Mouse (Mus musculus): ENCODE results near the gene Sdf4. TPM values are rescaled to one million over a fixed set of nuclear protein-coding genes. Genes with fewer than 3 reads are reported as not detected.

Sdf4 gene
- polyA plus RNA-seq, 1 experiment from 2014 or later: 165 TPM

DNA sequence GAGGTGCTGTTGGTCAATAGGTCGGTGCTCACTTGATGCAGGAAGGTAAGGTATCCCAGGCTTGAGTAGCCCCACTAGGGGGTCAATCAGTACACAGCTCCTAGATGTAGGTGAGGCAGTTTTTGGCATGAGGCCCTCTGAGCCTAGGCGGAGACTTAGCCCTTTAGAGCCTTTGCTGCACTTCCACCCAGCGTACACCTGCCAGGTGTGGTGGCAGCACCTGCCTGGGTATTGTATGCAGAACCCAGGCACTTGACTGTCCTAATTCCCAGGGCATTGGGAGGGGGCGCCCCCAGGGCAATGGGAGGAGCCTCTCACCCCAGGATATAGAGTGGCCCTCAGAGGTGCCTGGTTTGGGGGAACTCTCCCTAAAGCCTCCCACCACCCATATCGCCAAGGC lies 62.5 kb downstream of the Sdf4 start:
- no peak overlapping the region for H3K9ac ChIP-seq
- peaks cover 7% of the 10 kb centered on the region; the same call in 1 of the 2 replicates for H3K4me1 ChIP-seq
- H3K27me3 ChIP-seq: no peaks in the 10 kb centered on the region
- peak overlapping the region; percentile 10; the same call in 1 of the 2 replicates for H3K4me3 ChIP-seq (replicated peaks)
- no peak overlapping the region for H3K27ac ChIP-seq (replicated peaks)
- peak overlapping the region; percentile 6; the same call in 1 of the 2 replicates for H3K4me2 ChIP-seq (replicated peaks)
- no peaks in the 10 kb centered on the region; the same call in 1 of the 2 replicates for H3K36me3 ChIP-seq
- 79% methylated on average over 5 of the region's 5 CpGs for WGBS
- H3K9me3 ChIP-seq (replicated peaks): no peaks in the 10 kb centered on the region
- ATAC-seq (ENCODE audit: insufficient number of reproducible peaks, low FRiP score, low TSS enrichment, low read depth): no peak

DNA sequence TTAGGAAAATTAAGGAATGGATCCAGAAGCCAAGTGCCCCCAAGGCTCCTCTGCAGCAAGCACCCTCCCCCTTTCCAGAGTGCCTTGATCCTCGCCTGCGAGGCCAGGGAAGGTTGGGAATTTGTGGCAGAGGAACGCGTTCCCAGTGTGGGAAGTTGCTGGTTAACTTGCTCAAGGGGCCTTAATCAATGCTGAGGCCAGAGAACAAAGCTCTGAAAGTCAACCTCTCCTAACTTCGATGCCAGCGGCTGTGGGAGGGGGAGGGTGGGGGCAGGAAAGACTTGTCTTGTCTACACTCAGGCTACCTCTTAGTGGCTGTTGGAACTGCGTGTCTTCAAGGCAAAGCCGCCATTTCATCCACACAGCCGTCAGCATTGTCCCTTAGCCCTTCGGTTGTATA lies 65.0 kb downstream of the Sdf4 start:
- no peak for ATAC-seq (ENCODE audit: insufficient number of reproducible peaks, low FRiP score, low TSS enrichment, low read depth)
- no peaks in the 10 kb centered on the region for H3K9me3 ChIP-seq (replicated peaks)
- H3K9ac ChIP-seq: no peak overlapping the region
- peak overlapping the region; percentile 51; the same call in 1 of the 2 replicates for H3K27ac ChIP-seq (replicated peaks)
- no peaks in the 10 kb centered on the region; the same call in 1 of the 2 replicates for H3K36me3 ChIP-seq
- peak overlapping the region; percentile 36 for H3K4me2 ChIP-seq (replicated peaks)
- WGBS: 34% methylated on average over 10 of the region's 10 CpGs
- peaks cover 7% of the 10 kb centered on the region; the same call in 1 of the 2 replicates for H3K4me1 ChIP-seq
- H3K4me3 ChIP-seq (replicated peaks): peak overlapping the region; percentile 41
- no peaks in the 10 kb centered on the region for H3K27me3 ChIP-seq

DNA sequence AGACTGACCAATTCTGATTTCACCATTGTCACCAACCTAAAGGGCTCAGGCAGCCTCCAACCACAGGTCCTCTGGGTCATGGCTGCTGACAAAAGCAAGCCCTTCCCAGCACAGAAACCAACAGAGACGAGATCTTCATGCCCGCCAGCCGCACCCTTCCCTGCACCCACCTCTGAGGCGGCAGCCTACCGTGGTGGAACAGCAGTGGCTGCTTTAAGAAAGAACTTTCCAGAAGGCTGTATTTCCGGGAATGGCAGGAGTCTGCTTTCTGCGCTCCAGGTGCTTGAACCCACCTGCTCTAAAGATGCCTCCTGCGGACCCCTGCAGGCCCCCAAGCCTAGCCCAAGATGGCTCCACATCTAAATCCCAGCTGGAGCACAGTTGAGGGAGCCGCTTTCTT lies 66.2 kb downstream of the Sdf4 start:
- Histone ChIP-seq H3K9ac (peak overlapping the region; percentile 19; the same call in 1 of the 2 replicates), H3K36me3 (no peaks in the 10 kb centered on the region), H3K27me3 (no peaks in the 10 kb centered on the region), H3K4me2 (replicated peaks) (peak overlapping the region; percentile 36), H3K27ac (replicated peaks) (peak overlapping the region; percentile 95), H3K4me3 (replicated peaks) (peak overlapping the region; percentile 41), H3K9me3 (replicated peaks) (no peaks in the 10 kb centered on the region), H3K4me1 (peaks cover 7% of the 10 kb centered on the region; the same call in 1 of the 2 replicates)
- ATAC-seq (ENCODE audit: insufficient number of reproducible peaks, low FRiP score, low TSS enrichment, low read depth): no peak
- WGBS: 62% methylated on average over 9 of the region's 9 CpGs

DNA sequence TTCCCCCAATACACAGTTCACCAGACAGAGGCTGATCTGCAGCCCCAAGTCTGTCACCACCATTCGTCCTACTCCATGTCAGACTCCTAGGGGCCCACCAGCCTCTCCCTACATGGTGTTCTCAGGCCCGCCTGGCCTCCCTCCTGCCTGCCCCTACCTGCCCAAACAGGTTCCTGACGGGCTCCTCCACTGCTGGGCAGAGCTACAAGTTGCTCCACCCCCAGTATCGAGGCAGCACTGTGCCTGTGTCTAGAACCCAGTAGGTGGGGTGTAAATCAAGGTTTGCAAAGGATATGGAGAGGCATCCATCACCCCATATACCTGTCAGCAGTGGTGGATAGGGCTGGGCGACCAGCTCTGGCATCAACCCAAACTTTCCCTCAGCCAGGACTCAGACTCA lies 66.6 kb downstream of the Sdf4 start, which contains the start of gene Ttll10:
Gene Ttll10 (minus strand): TSS at position 154 of the 400 bp plus-strand sequence.
- Histone ChIP-seq H3K36me3 (no peaks in the 10 kb centered on the region), H3K9ac (peak within 1 kb of the TSS; percentile 19; the same call in 1 of the 2 replicates), H3K4me2 (replicated peaks) (peak within 1 kb of the TSS; percentile 36), H3K9me3 (replicated peaks) (no peaks in the 10 kb centered on the region), H3K27me3 (no peaks in the 10 kb centered on the region), H3K4me3 (replicated peaks) (peak within 1 kb of the TSS; percentile 41), H3K4me1 (peaks cover 11% of the 10 kb centered on the region), H3K27ac (replicated peaks) (peak within 1 kb of the TSS; percentile 95)
- peak; percentile 71 for ATAC-seq (ENCODE audit: insufficient number of reproducible peaks, low FRiP score, low TSS enrichment, low read depth)
- 36% methylated on average over 5 of the region's 5 CpGs for whole genome bisulfite sequencing

DNA sequence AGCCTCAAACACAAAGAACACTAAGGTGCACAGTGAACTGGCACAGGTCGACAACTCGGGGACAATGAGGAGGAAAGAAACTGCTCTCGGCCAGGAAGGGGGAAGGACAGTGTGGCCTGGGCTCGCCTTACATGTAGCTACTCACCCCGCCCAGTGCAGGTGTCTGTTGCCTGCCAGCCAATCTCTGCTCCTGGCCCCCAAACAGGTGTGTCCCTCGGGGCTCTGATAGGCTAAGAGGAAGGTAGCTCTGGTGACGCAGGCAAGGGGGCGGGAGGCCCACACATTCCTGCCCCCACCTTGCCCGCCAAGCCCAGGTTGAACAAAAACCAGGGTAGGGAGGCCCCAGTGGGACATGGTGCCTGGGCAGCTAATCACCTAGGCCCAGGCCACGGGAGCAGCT lies 67.0 kb downstream of the Sdf4 start:
- Histone ChIP-seq H3K9me3 (replicated peaks) (no peaks in the 10 kb centered on the region), H3K4me1 (peaks cover 12% of the 10 kb centered on the region), H3K4me2 (replicated peaks) (peak overlapping the region; percentile 36), H3K9ac (0 out of 2 replicates have a peak overlapping the region, but pooled peaks have one; percentile 19), H3K27me3 (no peaks in the 10 kb centered on the region), H3K27ac (replicated peaks) (peak overlapping the region; percentile 95), H3K36me3 (no peaks in the 10 kb centered on the region), H3K4me3 (replicated peaks) (peak overlapping the region; percentile 41)
- ATAC-seq (ENCODE audit: insufficient number of reproducible peaks, low FRiP score, low TSS enrichment, low read depth): peak; percentile 91
- WGBS: 29% methylated on average over 10 of the region's 10 CpGs

MicroRNAs encoded within 50 kb of the gene (microRNA counts, 519-probe panel; counts per million panel counts)
- microRNA mmu-miR-200a: 3,528 counts per million, percentile 83 among the panel's probes with 10 or more counts
- 3,947 counts per million, percentile 92 among the panel's probes with 10 or more counts for microRNA mmu-miR-200b
- 4,271 counts per million, percentile 95 among the panel's probes with 10 or more counts for microRNA mmu-miR-429

Small RNAs within 50 kb of the gene (microRNA-seq; reads per million reads assigned to microRNA genes)
- 1,386 reads per million, percentile 79 among the genes with 10 or more reads in this experiment for gene Mir200a (ENCODE audit: borderline number of aligned reads)
- gene Mir200b (ENCODE audit: borderline number of aligned reads): 6,956 reads per million, percentile 93 among the genes with 10 or more reads in this experiment
- 25,822 reads per million, percentile 97 among the genes with 10 or more reads in this experiment for gene Mir429 (ENCODE audit: borderline number of aligned reads)

Other genes starting within 250 kb of the Sdf4 start
- 84.9 and 89.9 TPM in 2 replicates for gene Atad3a, start 231.8 kb upstream of the Sdf4 start, polyA plus RNA-seq (2015; fragmentation: Nextera tagmentation; extraction: Ambion mirVana)
- gene Vwa1, start 218.2 kb upstream of the Sdf4 start, polyA plus RNA-seq (2015; fragmentation: Nextera tagmentation; extraction: Ambion mirVana): 14.2 and 17.4 TPM in 2 replicates
- 0.76 and 1.2 TPM in 2 replicates for gene Tmem88b, start 207.0 kb upstream of the Sdf4 start, polyA plus RNA-seq (2015; fragmentation: Nextera tagmentation; extraction: Ambion mirVana)
- gene Ankrd65, start 202.4 kb upstream of the Sdf4 start, polyA plus RNA-seq (2015; fragmentation: Nextera tagmentation; extraction: Ambion mirVana): 0.29 and 0.71 TPM in 2 replicates
- 175 and 191 TPM in 2 replicates for gene Mrpl20, start 190.0 kb upstream of the Sdf4 start, polyA plus RNA-seq (2015; fragmentation: Nextera tagmentation; extraction: Ambion mirVana)
- 198 and 206 TPM in 2 replicates for gene Ccnl2, start 180.4 kb upstream of the Sdf4 start, polyA plus RNA-seq (2015; fragmentation: Nextera tagmentation; extraction: Ambion mirVana)
- 142 TPM in 2 replicates for gene Aurkaip1, start 161.6 kb upstream of the Sdf4 start, polyA plus RNA-seq (2015; fragmentation: Nextera tagmentation; extraction: Ambion mirVana)
- gene Mxra8, start 153.2 kb upstream of the Sdf4 start, polyA plus RNA-seq (2015; fragmentation: Nextera tagmentation; extraction: Ambion mirVana): 137 and 141 TPM in 2 replicates
- gene Dvl1, start 145.5 kb upstream of the Sdf4 start, polyA plus RNA-seq (2015; fragmentation: Nextera tagmentation; extraction: Ambion mirVana): 10.0 and 12.2 TPM in 2 replicates
- 0.48 and 0.56 TPM in 2 replicates for gene Tas1r3, start 129.5 kb upstream of the Sdf4 start, polyA plus RNA-seq (2015; fragmentation: Nextera tagmentation; extraction: Ambion mirVana)
- 18.0 and 20.1 TPM in 2 replicates for gene Cptp, start 123.4 kb upstream of the Sdf4 start, polyA plus RNA-seq (2015; fragmentation: Nextera tagmentation; extraction: Ambion mirVana)
- gene Ints11, start 123.3 kb upstream of the Sdf4 start, polyA plus RNA-seq (2015; fragmentation: Nextera tagmentation; extraction: Ambion mirVana): 71.7 and 73.1 TPM in 2 replicates
- gene Pusl1, start 101.1 kb upstream of the Sdf4 start, polyA plus RNA-seq (2015; fragmentation: Nextera tagmentation; extraction: Ambion mirVana): 62.6 and 63.6 TPM in 2 replicates
- 25.1 and 26.2 TPM in 2 replicates for gene Acap3, start 101.0 kb upstream of the Sdf4 start, polyA plus RNA-seq (2015; fragmentation: Nextera tagmentation; extraction: Ambion mirVana)
- gene Ube2j2, start 49.0 kb upstream of the Sdf4 start, polyA plus RNA-seq (2015; fragmentation: Nextera tagmentation; extraction: Ambion mirVana): 108 and 109 TPM in 2 replicates
- 68.2 and 73.8 TPM in 2 replicates for gene C1qtnf12, start 30.6 kb upstream of the Sdf4 start, polyA plus RNA-seq (2015; fragmentation: Nextera tagmentation; extraction: Ambion mirVana)
- gene B3galt6, start 223 bp upstream of the Sdf4 start, polyA plus RNA-seq (2015; fragmentation: Nextera tagmentation; extraction: Ambion mirVana): 16.6 and 16.7 TPM in 2 replicates
- gene Tnfrsf4, start 21.0 kb downstream of the Sdf4 start, polyA plus RNA-seq (2015; fragmentation: Nextera tagmentation; extraction: Ambion mirVana): 1.1 and 1.2 TPM in 2 replicates
- 6.0 and 7.1 TPM in 2 replicates for gene Tnfrsf18, start 33.3 kb downstream of the Sdf4 start, polyA plus RNA-seq (2015; fragmentation: Nextera tagmentation; extraction: Ambion mirVana)
- 4.0 and 4.3 TPM in 2 replicates for gene Ttll10, start 66.5 kb downstream of the Sdf4 start, polyA plus RNA-seq (2015; fragmentation: Nextera tagmentation; extraction: Ambion mirVana)
- gene 9430015G10Rik, start 117.1 kb downstream of the Sdf4 start, polyA plus RNA-seq (2015; fragmentation: Nextera tagmentation; extraction: Ambion mirVana): 32.8 and 33.5 TPM in 2 replicates
- 0.67 and 1.8 TPM in 2 replicates for gene Rnf223, start 137.6 kb downstream of the Sdf4 start, polyA plus RNA-seq (2015; fragmentation: Nextera tagmentation; extraction: Ambion mirVana)
- gene Agrn, start 204.6 kb downstream of the Sdf4 start, polyA plus RNA-seq (2015; fragmentation: Nextera tagmentation; extraction: Ambion mirVana): 72.1 and 82.0 TPM in 2 replicates
- gene Isg15, start 207.9 kb downstream of the Sdf4 start, polyA plus RNA-seq (2015; fragmentation: Nextera tagmentation; extraction: Ambion mirVana): 4.1 and 4.4 TPM in 2 replicates
- gene AW011738, start 210.4 kb downstream of the Sdf4 start, polyA plus RNA-seq (2015; fragmentation: Nextera tagmentation; extraction: Ambion mirVana): 3.1 and 3.6 TPM in 2 replicates
- gene Perm1, start 223.0 kb downstream of the Sdf4 start, polyA plus RNA-seq (2015; fragmentation: Nextera tagmentation; extraction: Ambion mirVana): 3.8 and 4.6 TPM in 2 replicates
- gene Plekhn1, start 242.0 kb downstream of the Sdf4 start, polyA plus RNA-seq (2015; fragmentation: Nextera tagmentation; extraction: Ambion mirVana): 43.4 and 44.1 TPM in 2 replicates
- 68.0 and 71.9 TPM in 2 replicates for gene Noc2l, start 243.1 kb downstream of the Sdf4 start, polyA plus RNA-seq (2015; fragmentation: Nextera tagmentation; extraction: Ambion mirVana)